ENCODE assay signal across 8 mouse cellular contexts in genomic region chr7:123370700-123371099, GRCm38 (mm10). TPM values are rescaled to one million over a fixed set of nuclear protein-coding genes. Genes with fewer than 3 reads are reported as not detected.
DNase-seq lines count a peak whose midpoint lies in the region; ATAC-seq and TF ChIP-seq lines count a peak whose summit lies in the region.

No protein-coding gene starts in this region.

- no peak for TF ChIP-seq CTCF in ES-Bruce4 (IDR thresholded peaks at IDR 0.05; ENCODE audit: low read depth, low read length)

- peak overlapping the region; percentile 90 for H3K4me3 ChIP-seq in heart, embryonic 13.5 days
- peak overlapping the region; percentile 88 for H3K4me3 ChIP-seq in ES-Bruce4 (ENCODE audit: low read depth, low read length)
- peak overlapping the region; percentile 81 for H3K4me3 ChIP-seq in midbrain, embryonic 10.5 days

- intact Hi-C loops in heart, postnatal 25 days (cut with DNase I), result loop anchor here (5.0 kb wide), 1 partner anchor 73 kb away; no protein-coding TSS in a partner anchor

- H3K36me3 ChIP-seq in heart, embryonic 13.5 days, result no peaks in the 10 kb centered on the region
- no peaks in the 10 kb centered on the region for H3K36me3 ChIP-seq in ES-Bruce4 (ENCODE audit: control insufficient read depth, insufficient read depth, low read length, poor library complexity, severe bottlenecking)
- H3K36me3 ChIP-seq in midbrain, embryonic 10.5 days, result no peaks in the 10 kb centered on the region

- H3K9me3 ChIP-seq in heart, embryonic 13.5 days, result no peaks in the 10 kb centered on the region
- H3K9me3 ChIP-seq in ES-Bruce4 (replicated peaks; ENCODE audit: control insufficient read depth, insufficient read depth, low read length, poor library complexity, severe bottlenecking), result no peaks in the 10 kb centered on the region
- no peaks in the 10 kb centered on the region for H3K9me3 ChIP-seq in midbrain, embryonic 10.5 days (replicated peaks)

- 0 out of 2 replicates have a peak, but pooled peaks cover 3% of the 10 kb centered on the region for H3K27me3 ChIP-seq in heart, embryonic 13.5 days (replicated peaks)
- no peaks in the 10 kb centered on the region for H3K27me3 ChIP-seq in ES-Bruce4 (ENCODE audit: control insufficient read depth, insufficient read depth, low read length, poor library complexity, severe bottlenecking)
- no peaks in the 10 kb centered on the region for H3K27me3 ChIP-seq in midbrain, embryonic 10.5 days (ENCODE audit: low read depth, poor library complexity, severe bottlenecking)

- peak overlapping the region; percentile 93 for H3K27ac ChIP-seq in heart, embryonic 13.5 days (replicated peaks)
- H3K27ac ChIP-seq in ES-Bruce4 (ENCODE audit: insufficient read depth, low read length), result peak overlapping the region; percentile 68; the same call in 1 of the 2 replicates
- H3K27ac ChIP-seq in midbrain, embryonic 10.5 days (replicated peaks), result peak overlapping the region; percentile 93

- peak overlapping the region; percentile 94 for H3K4me2 ChIP-seq in heart, embryonic 13.5 days

- H3K4me1 ChIP-seq in heart, embryonic 13.5 days, result peaks cover 39% of the 10 kb centered on the region
- no peaks in the 10 kb centered on the region for H3K4me1 ChIP-seq in ES-Bruce4 (ENCODE audit: control insufficient read depth, insufficient read depth, low read length)
- H3K4me1 ChIP-seq in midbrain, embryonic 10.5 days, result peaks cover 38% of the 10 kb centered on the region

- ATAC-seq in heart, embryonic 13.5 days (ENCODE audit: extremely low read depth, insufficient number of reproducible peaks, low FRiP score, low TSS enrichment), result no peak

- no peak for TF ChIP-seq POLR2A in ES-Bruce4 (IDR thresholded peaks at IDR 0.05; ENCODE audit: insufficient read depth, low read length)

- TF ChIP-seq EP300 in ES-Bruce4 (IDR thresholded peaks at IDR 0.05; ENCODE audit: insufficient read depth, low read depth, low read length), result no peak

- 44% methylated on average over 9 of the region's 9 CpGs for WGBS in heart, embryonic 13.5 days
- 53% methylated on average over 9 of the region's 9 CpGs for WGBS in midbrain, embryonic 10.5 days

- no peak for DNase-seq in heart, postnatal 25 days (ENCODE audit: low spot score)
- peak; percentile 7 for DNase-seq in forelimb bud, embryonic 11.5 days (ENCODE audit: low read depth, low spot score)
- peak; percentile 15 for DNase-seq in midbrain, embryonic 10.5 days (ENCODE audit: low spot score)
- DNase-seq in urinary bladder, postnatal 25 days (ENCODE audit: low spot score), result no peak
- DNase-seq in layer of hippocampus, adult 18-20 months (ENCODE audit: low spot score in 2 of 2), result no peak
- no peak for DNase-seq in cerebellum, postnatal 4 days (ENCODE audit: low spot score in 2 of 2)

- H3K9ac ChIP-seq in heart, embryonic 13.5 days, result peak overlapping the region; percentile 95
- peak overlapping the region; percentile 65 for H3K9ac ChIP-seq in ES-Bruce4 (ENCODE audit: low read depth, poor library complexity, severe bottlenecking)

RNA-seq across cellular contexts. Expression of gene Arhgap17, which starts 1.0 kb away (rescaled TPM):
- polyA plus RNA-seq in heart, embryonic 13.5 days (2015; fragmentation: Nextera tagmentation; extraction: Ambion mirVana), result 16.3 and 17.5 TPM in 2 replicates
- 10 to 100 TPM; 16.7 to 20.2 TPM for total RNA-seq in heart, postnatal 25 days (2021)
- polyA plus RNA-seq in ES-Bruce4 (2011; ENCODE audit: insufficient read depth, insufficient read length, low read depth, missing spikeins), result 38.2 and 38.8 TPM in 2 replicates
- polyA plus RNA-seq in midbrain, embryonic 10.5 days (2016; fragmentation: Nextera tagmentation; extraction: Ambion mirVana), result 25.9 and 30.3 TPM in 2 replicates
- 10 to 100 TPM; 24.5 to 25.2 TPM for total RNA-seq in layer of hippocampus, adult 18-20 months (2021)

RNA-seq across cellular contexts. Expression of gene Lcmt1, which starts 1.1 kb away (rescaled TPM):
- polyA plus RNA-seq in heart, embryonic 13.5 days (2015; fragmentation: Nextera tagmentation; extraction: Ambion mirVana), result 36.7 and 37.3 TPM in 2 replicates
- 10 to 100 TPM; 20.0 to 21.9 TPM for total RNA-seq in heart, postnatal 25 days (2021)
- 49.9 and 62.6 TPM in 2 replicates for polyA plus RNA-seq in ES-Bruce4 (2011; ENCODE audit: insufficient read depth, insufficient read length, low read depth, missing spikeins)
- 59.3 and 61.0 TPM in 2 replicates for polyA plus RNA-seq in midbrain, embryonic 10.5 days (2016; fragmentation: Nextera tagmentation; extraction: Ambion mirVana)
- 10 to 100 TPM; 87.2 to 98.6 TPM for total RNA-seq in layer of hippocampus, adult 18-20 months (2021)

Comparison
In these comparisons a context has a peak if more than half of its experiments do, and no peak if none do; other contexts are left out.
1. DNase-seq: peak in forelimb bud, embryonic 11.5 days (single experiment) and midbrain, embryonic 10.5 days (single experiment); none in heart, postnatal 25 days (single experiment), urinary bladder, postnatal 25 days (single experiment), layer of hippocampus, adult 18-20 months (0 of 2) and cerebellum, postnatal 4 days (0 of 2).
2. Peak in every context shown above with its lines, with median percentiles within 50 percentile points of each other: H3K27ac ChIP-seq and H3K4me3 ChIP-seq.